Mouse (Mus musculus) heart, embryonic 13.5 days (tissue): ENCODE measurements around the gene Pirt. TPM values are rescaled to one million over a fixed set of nuclear protein-coding genes. Genes with fewer than 3 reads are reported as not detected.
A peak's percentile ranks its signal among the peaks of the same experiment; 100 is the strongest.

ENCODE experiments used
- ATAC-seq: fragments of 200-750 bp; cut with Nextera tagmentation; 2 replicates; pipeline ENCODE4 v1.8.0; 2017; ENCODE audit warnings: moderate TSS enrichment; ENCODE audit not compliant: insufficient number of reproducible peaks, low FRiP score, low TSS enrichment; ENCODE audit errors: extremely low read depth
- H3K27ac ChIP-seq: fragments of 300-500 bp; sonication (generic); replicated peaks from 2 replicates; pipeline ENCODE4 v1.5.1; 2015; ENCODE audit warnings: moderate library complexity, mild to moderate bottlenecking, inconsistent platforms
- H3K27me3 ChIP-seq: fragments of 300-500 bp; sonication (generic); replicated peaks from 2 replicates; pipeline ENCODE4 v1.6.1; 2015; ENCODE audit warnings: mild to moderate bottlenecking, inconsistent platforms
- H3K36me3 ChIP-seq: fragments of 300-500 bp; sonication (generic); 2 replicates; pipeline ENCODE4 v1.6.1; 2015; ENCODE audit warnings: mild to moderate bottlenecking, inconsistent platforms
- H3K4me1 ChIP-seq: fragments of 300-500 bp; sonication (generic); 2 replicates; pipeline ENCODE4 v1.6.1; 2015; ENCODE audit warnings: inconsistent platforms
- H3K4me2 ChIP-seq: fragments of 300-500 bp; sonication (generic); 2 replicates; pipeline ENCODE4 v1.6.1; 2015; ENCODE audit warnings: inconsistent platforms, mild to moderate bottlenecking, moderate library complexity
- H3K4me3 ChIP-seq: fragments of 300-500 bp; sonication (generic); 2 replicates; pipeline ENCODE4 v1.5.1; 2015; ENCODE audit warnings: moderate library complexity, mild to moderate bottlenecking, inconsistent platforms
- H3K9ac ChIP-seq: fragments of 300-500 bp; sonication (generic); 2 replicates; pipeline ENCODE4 v1.6.1; 2015; ENCODE audit warnings: inconsistent platforms, mild to moderate bottlenecking, moderate library complexity
- H3K9me3 ChIP-seq: fragments of 300-500 bp; sonication (generic); 2 replicates; pipeline ENCODE4 v1.6.1; 2016; ENCODE audit warnings: inconsistent platforms
- WGBS: fragments of 180-500 bp; shearing (Covaris S2); methylation state at CpG from one replicate; pipeline ENCODE4 v1.1.7; 2015; ENCODE audit warnings: mixed read lengths; 5-methylcytosine and 5-hydroxymethylcytosine counted together
- polyA plus RNA-seq: library from polyadenylated mRNA; unstranded; fragments of >200 nt; fragmentation: Nextera tagmentation; extraction: Ambion mirVana; gene quantifications from 2 replicates; pipeline ENCODE4 v1.2.1, GENCODE M21; 2015

Pirt gene
- polyA plus RNA-seq, 1 experiment from 2014 or later, result 9.2 TPM

DNA sequence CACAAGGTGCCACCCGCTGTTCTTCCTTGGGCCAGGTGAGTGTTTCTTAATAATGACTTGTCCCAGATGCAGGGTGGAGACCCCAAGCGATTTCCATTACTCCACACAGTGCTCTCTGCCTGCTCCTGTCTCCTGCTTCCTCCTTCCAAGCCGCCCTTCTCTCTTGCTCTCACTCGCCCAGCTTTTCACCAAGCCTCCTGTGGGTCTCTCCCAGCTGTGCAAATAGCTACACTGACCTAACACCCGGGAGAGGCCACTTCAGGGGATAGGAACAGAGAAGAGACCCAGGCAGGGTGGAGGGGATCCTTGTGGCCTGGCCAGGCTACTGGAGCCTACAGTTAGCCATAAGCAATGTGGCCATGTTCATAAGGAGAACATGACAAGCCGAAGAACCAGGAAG is 35.1 kb downstream of the Pirt start:
- Histone ChIP-seq H3K27me3 (no peaks in the 10 kb centered on the region), H3K4me3 (no peak overlapping the region), H3K36me3 (no peaks in the 10 kb centered on the region), H3K4me1 (no peaks in the 10 kb centered on the region), H3K27ac (no peak overlapping the region), H3K4me2 (no peak overlapping the region), H3K9me3 (0 out of 2 replicates have a peak, but pooled peaks cover 2% of the 10 kb centered on the region), H3K9ac (no peak overlapping the region)
- 75% methylated on average over 6 of the region's 6 CpGs for WGBS
- no peak for ATAC-seq

DNA sequence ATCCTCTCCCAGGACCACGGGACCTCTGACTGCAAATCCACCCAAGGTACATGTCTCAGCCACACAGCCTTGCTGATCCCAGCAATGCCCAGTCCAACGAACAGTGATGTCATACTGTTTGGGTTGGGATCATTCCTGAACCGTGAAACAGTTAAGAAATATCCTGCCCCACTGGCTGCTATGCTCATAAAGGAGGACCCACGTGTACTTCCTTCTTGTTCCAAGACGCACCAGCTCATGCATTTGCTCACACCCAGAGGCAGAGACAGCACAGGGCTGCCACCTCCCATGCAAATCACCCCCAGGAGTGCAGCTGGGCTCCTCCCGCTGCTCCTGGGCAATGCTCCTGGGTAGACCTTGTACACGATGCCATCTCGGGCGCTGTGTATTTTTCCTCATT is 44.5 kb downstream of the Pirt start, which contains the start of gene Tmem238l:
Tmem238l (plus strand) TSS at position 336 of the 400 bp plus-strand sequence.
- H3K4me3 ChIP-seq, result no peak within 1 kb of the TSS
- H3K4me1 ChIP-seq, result peaks cover 8% of the 10 kb centered on the region
- 71% methylated on average over 9 of the region's 9 CpGs for WGBS

DNA sequence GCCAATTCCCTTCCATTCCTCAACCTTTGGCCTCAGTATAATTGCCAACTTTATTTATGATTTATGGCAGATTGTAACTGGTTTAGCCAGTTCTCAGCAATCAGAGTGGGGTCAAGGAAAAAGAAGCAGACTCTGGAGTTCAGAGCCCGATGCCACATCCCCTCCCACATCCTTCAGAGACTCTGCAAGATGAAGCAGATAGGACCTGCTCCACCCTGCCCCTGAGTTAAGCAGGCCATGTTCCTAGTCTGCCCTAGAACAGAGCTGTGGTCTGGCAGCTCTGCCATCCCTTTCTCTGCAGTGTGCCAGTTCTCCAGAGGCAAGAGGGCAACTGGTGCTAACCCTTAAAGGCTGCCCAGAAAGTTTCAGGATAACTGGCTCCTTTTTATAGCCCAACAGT is 49.0 kb downstream of the Pirt start:
- 58% methylated on average over 1 of the region's 1 CpGs for WGBS
- H3K9ac ChIP-seq, result no peak overlapping the region

More for the DNA sequence above, 44.5 kb downstream of the Pirt start, which contains the start of gene Tmem238l:
- H3K36me3 ChIP-seq, result no peaks in the 10 kb centered on the region
- no peaks in the 10 kb centered on the region for H3K9me3 ChIP-seq
- ATAC-seq, result no peak
- peaks cover 10% of the 10 kb centered on the region; the same call in 1 of the 2 replicates for H3K27me3 ChIP-seq
- H3K9ac ChIP-seq, result no peak within 1 kb of the TSS
- no peak within 1 kb of the TSS for H3K4me2 ChIP-seq
- no peak within 1 kb of the TSS for H3K27ac ChIP-seq

DNA sequence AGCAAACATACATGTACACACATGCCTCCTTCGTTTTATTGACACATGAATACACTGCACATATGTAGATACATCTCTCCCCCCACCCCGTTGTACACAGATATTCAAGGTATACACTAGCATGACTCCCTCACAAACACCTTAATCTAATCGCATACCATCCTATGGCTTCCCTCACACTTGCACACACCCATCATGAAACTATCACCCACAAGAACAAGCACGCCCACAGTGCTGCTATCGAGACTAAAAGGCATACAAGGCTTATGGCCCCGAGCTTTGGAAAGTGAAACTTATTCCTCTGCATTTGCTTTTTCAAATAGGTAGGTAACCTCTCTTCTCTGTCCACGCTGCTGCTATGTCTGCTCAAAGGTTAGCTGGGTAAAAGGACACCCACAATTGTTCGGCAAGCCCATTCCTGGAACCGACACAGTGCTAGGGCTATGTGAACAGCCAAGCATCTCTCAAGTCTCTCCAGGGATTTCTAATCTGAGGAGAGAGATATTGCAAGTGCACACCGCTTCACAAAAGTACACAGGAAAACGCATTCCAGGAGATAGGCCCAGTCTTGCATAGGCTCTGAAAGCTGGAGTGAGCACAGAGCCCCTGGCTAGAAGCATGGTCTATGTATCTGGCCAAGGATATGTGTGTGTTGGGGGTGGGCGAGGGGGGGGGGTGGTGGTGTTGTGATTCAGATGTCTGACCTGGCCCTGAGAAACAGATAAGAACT is 49.8 kb downstream of the Pirt start:
- H3K27me3 ChIP-seq, result peaks cover 7% of the 10 kb centered on the region
- peak overlapping the region; percentile 67 for H3K27ac ChIP-seq
- WGBS, result 43% methylated on average over 12 of the region's 12 CpGs
- H3K36me3 ChIP-seq, result no peaks in the 10 kb centered on the region
- peaks cover 34% of the 10 kb centered on the region for H3K4me1 ChIP-seq
- peak overlapping the region; percentile 14 for H3K4me2 ChIP-seq
- peaks cover 3% of the 10 kb centered on the region; the same call in 1 of the 2 replicates for H3K9me3 ChIP-seq
- no peak for ATAC-seq
- no peak overlapping the region for H3K9ac ChIP-seq
- H3K4me3 ChIP-seq, result no peak overlapping the region

More for the DNA sequence above, 49.0 kb downstream of the Pirt start:
- Histone ChIP-seq H3K27me3 (peaks cover 10% of the 10 kb centered on the region; the same call in 1 of the 2 replicates), H3K4me2 (no peak overlapping the region), H3K4me1 (peaks cover 34% of the 10 kb centered on the region), H3K27ac (no peak overlapping the region), H3K36me3 (no peaks in the 10 kb centered on the region), H3K4me3 (no peak overlapping the region), H3K9me3 (peaks cover 3% of the 10 kb centered on the region; the same call in 1 of the 2 replicates)
- ATAC-seq, result no peak

DNA sequence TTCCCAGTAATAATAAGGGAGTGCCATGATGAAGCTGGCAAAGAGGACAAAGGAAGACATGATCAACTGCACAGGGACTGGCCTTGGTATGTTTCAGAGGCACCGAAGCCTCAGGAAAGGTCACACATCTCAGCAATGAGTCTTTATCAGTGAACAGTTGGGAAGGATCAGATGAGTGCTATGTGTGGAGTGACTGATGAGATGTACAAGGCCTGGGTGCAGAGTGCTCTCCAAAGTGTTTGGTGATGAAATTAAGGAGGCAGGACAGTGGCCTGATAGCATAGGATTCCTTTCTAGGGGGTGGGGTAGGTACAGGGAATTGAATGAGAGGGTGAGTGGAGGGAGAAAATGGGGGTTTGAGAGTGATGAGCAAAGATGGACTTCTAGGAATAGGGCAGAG is 51.7 kb downstream of the Pirt start:
- no peak for ATAC-seq
- H3K27ac ChIP-seq, result 0 out of 2 replicates have a peak overlapping the region, but pooled peaks have one; percentile 2
- H3K27me3 ChIP-seq, result peaks cover 26% of the 10 kb centered on the region
- H3K4me2 ChIP-seq, result no peak overlapping the region
- peaks cover 3% of the 10 kb centered on the region; the same call in 1 of the 2 replicates for H3K9me3 ChIP-seq
- no peak overlapping the region for H3K4me3 ChIP-seq
- 22% methylated on average over 1 of the region's 1 CpGs for WGBS
- H3K4me1 ChIP-seq, result peaks cover 34% of the 10 kb centered on the region
- H3K9ac ChIP-seq, result no peak overlapping the region
- no peaks in the 10 kb centered on the region for H3K36me3 ChIP-seq

DNA sequence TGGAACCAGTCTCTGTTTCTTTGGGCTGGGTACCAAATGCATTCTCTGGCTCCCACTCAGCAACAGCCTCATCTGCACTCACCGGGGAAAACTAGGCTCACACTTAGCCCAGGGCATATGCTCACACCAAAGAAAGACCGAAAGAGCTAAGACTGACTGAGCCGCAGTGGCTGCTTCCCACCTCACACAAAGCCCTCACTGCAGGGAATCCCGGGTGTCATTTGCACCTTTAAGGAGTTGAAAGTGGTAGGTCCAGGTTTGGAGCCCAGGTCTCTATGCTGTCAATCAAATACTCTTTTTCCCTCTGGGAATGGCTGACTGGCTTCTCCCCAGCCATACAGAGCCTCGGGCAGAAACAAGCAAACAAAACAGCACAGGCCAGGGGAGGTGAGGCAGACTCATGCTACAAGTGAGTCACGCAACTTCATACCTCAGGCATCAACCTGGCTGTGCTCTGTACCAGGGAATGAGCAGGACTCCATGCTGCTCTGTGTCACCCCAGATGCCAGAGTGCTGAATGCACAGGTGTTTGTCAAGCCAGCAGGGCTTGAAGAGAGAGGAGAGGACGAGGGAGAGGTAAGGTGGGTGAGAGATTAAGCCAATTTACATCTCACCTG is 54.8 kb downstream of the Pirt start:
- Histone ChIP-seq H3K27ac (no peak overlapping the region), H3K27me3 (peaks cover 43% of the 10 kb centered on the region), H3K9ac (no peak overlapping the region), H3K4me1 (peaks cover 24% of the 10 kb centered on the region), H3K4me3 (no peak overlapping the region), H3K9me3 (peaks cover 3% of the 10 kb centered on the region; the same call in 1 of the 2 replicates), H3K4me2 (no peak overlapping the region), H3K36me3 (no peaks in the 10 kb centered on the region)
- no peak for ATAC-seq
- WGBS, result 25% methylated on average over 7 of the region's 7 CpGs

DNA sequence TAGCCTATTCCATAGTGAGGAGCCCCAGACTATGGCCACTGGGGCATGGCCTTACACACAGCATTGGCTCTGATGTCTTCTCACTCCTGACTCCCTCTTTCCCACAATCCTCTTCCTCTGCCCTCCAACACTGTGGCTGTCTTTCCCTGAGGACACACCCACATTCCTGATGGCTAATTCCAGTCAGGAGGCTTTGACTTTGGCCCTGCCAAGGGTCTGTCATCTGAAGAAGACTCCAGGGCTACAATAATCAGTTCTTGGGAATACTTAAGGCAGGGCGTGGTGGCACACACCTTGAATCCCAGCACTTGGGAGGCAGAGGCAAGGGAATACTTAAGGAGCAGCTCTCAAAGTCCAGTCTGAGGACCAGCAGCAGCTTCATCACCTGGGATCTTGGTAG is 56.8 kb downstream of the Pirt start:
- no peaks in the 10 kb centered on the region for H3K36me3 ChIP-seq
- H3K4me2 ChIP-seq, result no peak overlapping the region
- no peak overlapping the region for H3K27ac ChIP-seq
- no peak overlapping the region for H3K4me3 ChIP-seq
- peaks cover 56% of the 10 kb centered on the region for H3K27me3 ChIP-seq
- peaks cover 4% of the 10 kb centered on the region for H3K4me1 ChIP-seq
- no peak overlapping the region for H3K9ac ChIP-seq
- H3K9me3 ChIP-seq, result peaks cover 3% of the 10 kb centered on the region; the same call in 1 of the 2 replicates
- WGBS, result 82% methylated on average over 1 of the region's 1 CpGs
- no peak for ATAC-seq

DNA sequence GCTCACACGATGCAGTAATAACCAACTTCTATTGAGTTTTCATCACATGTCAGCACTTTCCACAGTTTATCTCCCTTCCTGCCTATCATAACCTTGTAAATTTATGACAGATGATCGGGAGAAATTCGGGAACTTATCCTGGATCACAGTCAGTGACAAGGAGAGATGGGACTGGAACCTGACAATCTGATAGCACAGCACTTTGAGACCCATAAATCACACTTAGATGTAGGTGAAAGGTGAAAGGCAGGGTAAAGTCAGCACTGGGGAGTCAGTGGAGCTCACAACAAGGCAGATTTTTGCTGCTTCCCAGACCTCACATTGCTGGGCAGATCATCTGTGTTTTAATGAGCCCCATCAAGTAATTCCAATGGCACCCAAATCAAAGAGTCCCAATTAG is 61.7 kb downstream of the Pirt start:
- H3K9me3 ChIP-seq, result peaks cover 16% of the 10 kb centered on the region
- peaks cover 35% of the 10 kb centered on the region for H3K27me3 ChIP-seq
- no peak overlapping the region for H3K27ac ChIP-seq
- H3K4me2 ChIP-seq, result no peak overlapping the region
- H3K36me3 ChIP-seq, result no peaks in the 10 kb centered on the region
- no peak overlapping the region for H3K9ac ChIP-seq
- no peak for ATAC-seq
- no peak overlapping the region for H3K4me3 ChIP-seq
- H3K4me1 ChIP-seq, result no peaks in the 10 kb centered on the region
- WGBS, result 54% methylated on average over 3 of the region's 3 CpGs

DNA sequence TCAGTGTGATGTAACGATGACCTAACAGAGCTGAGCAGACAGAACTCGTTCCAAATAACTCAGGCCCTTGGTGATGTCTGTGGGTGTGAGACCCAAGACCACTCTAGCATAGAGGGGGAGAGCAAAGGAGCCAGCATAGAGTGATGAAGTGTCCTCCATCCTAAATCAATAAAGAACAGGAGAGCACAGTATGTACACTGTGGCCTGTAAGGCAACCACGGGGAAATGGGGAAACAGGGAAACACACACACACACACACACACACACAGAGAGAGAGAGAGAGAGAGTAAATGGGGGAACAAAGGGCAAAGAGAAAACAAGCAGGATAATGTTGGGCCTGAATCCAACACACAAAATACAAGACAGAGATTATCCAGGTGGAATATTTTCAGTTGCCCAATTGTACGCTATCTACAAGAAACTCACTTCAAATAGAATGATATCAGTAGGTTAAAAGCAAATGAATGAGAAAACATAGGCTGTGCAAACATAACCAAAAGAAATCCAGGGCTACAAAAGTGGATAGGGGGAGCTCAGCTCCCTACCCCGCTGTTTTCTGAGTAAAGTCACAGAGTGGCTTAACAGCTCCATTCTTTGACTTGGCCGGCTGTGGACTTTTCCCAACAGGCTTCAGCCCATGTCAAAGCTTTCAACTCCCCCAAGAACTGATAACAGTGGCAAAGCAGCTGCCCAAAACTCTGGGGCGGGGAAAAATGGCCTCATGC is 64.0 kb downstream of the Pirt start:
- Histone ChIP-seq H3K4me2 (no peak overlapping the region), H3K9ac (no peak overlapping the region), H3K27ac (no peak overlapping the region), H3K9me3 (peaks cover 16% of the 10 kb centered on the region), H3K27me3 (0 out of 2 replicates have a peak, but pooled peaks cover 18% of the 10 kb centered on the region), H3K4me3 (no peak overlapping the region), H3K4me1 (no peaks in the 10 kb centered on the region), H3K36me3 (no peaks in the 10 kb centered on the region)
- ATAC-seq, result no peak
- 75% methylated on average over 7 of the region's 7 CpGs for WGBS
